In genomic region chr7:113022516-113022915, GRCm38 (mm10) we compare ENCODE assay signal across 16 mouse cellular contexts.
"Had no signal": no experiment of that assay in that cellular context is flagged by ENCODE, and none has a peak within 500 bp of the region (broad histone marks: within the 10 kb centered on the region; RNA-seq: fewer than 3 reads in every experiment).

No protein-coding gene starts in this region.

- H3K4me2 ChIP-seq: neural tube, embryonic 13.5 days; neural tube, embryonic 15.5 days; stomach, embryonic 15.5 days had no signal

- H3K4me1 ChIP-seq: neural tube, embryonic 13.5 days; neural tube, embryonic 15.5 days had no signal

- H3K9ac ChIP-seq: neural tube, embryonic 13.5 days; neural tube, embryonic 15.5 days; stomach, embryonic 15.5 days had no signal

- H3K4me3 ChIP-seq: neural tube, embryonic 13.5 days; neural tube, embryonic 15.5 days; stomach, embryonic 15.5 days had no signal

- H3K9me3 ChIP-seq: neural tube, embryonic 13.5 days; neural tube, embryonic 15.5 days; stomach, embryonic 15.5 days had no signal

- H3K27me3 ChIP-seq: neural tube, embryonic 13.5 days; neural tube, embryonic 15.5 days; stomach, embryonic 15.5 days had no signal

- DNase-seq: retina, postnatal 1 day; right cerebral cortex, adult 18-20 months; right cerebral cortex, postnatal 14 days; right cerebral cortex, postnatal 25 days; right cerebral cortex, postnatal 4 days; spleen, adult 18-20 months; thymus, adult 18-20 months; thymus, adult 2 months; thymus, postnatal 14 days; thymus, postnatal 25 days; thymus, postnatal 36 days; thymus, postnatal 4 days had no signal

- H3K36me3 ChIP-seq: neural tube, embryonic 13.5 days; neural tube, embryonic 15.5 days; stomach, embryonic 15.5 days had no signal

- H3K27ac ChIP-seq: neural tube, embryonic 13.5 days; neural tube, embryonic 15.5 days; stomach, embryonic 15.5 days; stomach, postnatal 0 days had no signal
